Mouse (Mus musculus): ENCODE measurements around the gene Krtap19-9b. TPM values are rescaled to one million over a fixed set of nuclear protein-coding genes. Genes with fewer than 3 reads are reported as not detected.

Gene Krtap19-9b
- not detected for polyA plus RNA-seq (2017; shearing (Covaris generic))

GRCm38 (mm10) chr16:88932165-88932564 is at the start of gene Krtap19-9b:
Krtap19-9b (minus strand) TSS chr16:88932265.

GRCm38 (mm10) chr16:88962773-88963172 is 30.7 kb upstream of the Krtap19-9b start, which contains the start of gene Krtap16-3:
Krtap16-3 (minus strand) TSS chr16:88962873.

GRCm38 (mm10) chr16:88896357-88896756 is 35.7 kb downstream of the Krtap19-9b start, which contains the start of gene Krtap19-5:
Krtap19-5 (minus strand) TSS chr16:88896457.

GRCm38 (mm10) chr16:88884989-88885388 is 47.1 kb downstream of the Krtap19-9b start, which contains the start of gene Krtap19-4:
Krtap19-4 (minus strand) TSS chr16:88885089.

Other genes with a start within 250 kb of the Krtap19-9b start
- gene 2310061N02Rik, start 224.3 kb downstream of the Krtap19-9b start, polyA plus RNA-seq (2017; shearing (Covaris generic)): under 1 TPM in 1 of 2 experiments, not detected in 1; 0.37 TPM
- gene Krtap13-1, start 203.4 kb downstream of the Krtap19-9b start, polyA plus RNA-seq (2017; shearing (Covaris generic)): not detected
- not detected for gene Krtap13, start 180.6 kb downstream of the Krtap19-9b start, polyA plus RNA-seq (2017; shearing (Covaris generic))
- gene 2310034C09Rik, start 173.4 kb downstream of the Krtap19-9b start, polyA plus RNA-seq (2017; shearing (Covaris generic)): under 1 TPM in 1 of 2 experiments, not detected in 1; 0.37 TPM
- not detected for gene 2310057N15Rik, start 158.1 kb downstream of the Krtap19-9b start, polyA plus RNA-seq (2017; shearing (Covaris generic))
- not detected for gene Gm5965, start 154.4 kb downstream of the Krtap19-9b start, polyA plus RNA-seq (2017; shearing (Covaris generic))
- gene Gm20741, start 120.0 kb downstream of the Krtap19-9b start, polyA plus RNA-seq (2017; shearing (Covaris generic)): not detected
- gene Krtap15, start 112.0 kb downstream of the Krtap19-9b start, polyA plus RNA-seq (2017; shearing (Covaris generic)): not detected
- gene Krtap14, start 106.1 kb downstream of the Krtap19-9b start, polyA plus RNA-seq (2017; shearing (Covaris generic)): not detected
- not detected for gene Krtap19-1, start 62.9 kb downstream of the Krtap19-9b start, polyA plus RNA-seq (2017; shearing (Covaris generic))
- gene Krtap19-2, start 58.0 kb downstream of the Krtap19-9b start, polyA plus RNA-seq (2017; shearing (Covaris generic)): not detected
- gene Krtap19-3, start 54.2 kb downstream of the Krtap19-9b start, polyA plus RNA-seq (2017; shearing (Covaris generic)): not detected
- gene Krtap19-4, start 47.2 kb downstream of the Krtap19-9b start, polyA plus RNA-seq (2017; shearing (Covaris generic)): not detected
- gene Krtap19-5, start 35.8 kb downstream of the Krtap19-9b start, polyA plus RNA-seq (2017; shearing (Covaris generic)): not detected
- gene Krtap16-3, start 30.6 kb upstream of the Krtap19-9b start, polyA plus RNA-seq (2017; shearing (Covaris generic)): not detected
- not detected for gene Krtap22-2, start 78.5 kb upstream of the Krtap19-9b start, polyA plus RNA-seq (2017; shearing (Covaris generic))
- gene Gm10229, start 83.0 kb upstream of the Krtap19-9b start, polyA plus RNA-seq (2017; shearing (Covaris generic)): not detected
- gene Krtap6-1, start 99.4 kb upstream of the Krtap19-9b start, polyA plus RNA-seq (2017; shearing (Covaris generic)): not detected
- gene Gm10228, start 109.2 kb upstream of the Krtap19-9b start, polyA plus RNA-seq (2017; shearing (Covaris generic)): not detected
- gene Krtap6-5, start 115.6 kb upstream of the Krtap19-9b start, polyA plus RNA-seq (2017; shearing (Covaris generic)): not detected
- gene 1110025L11Rik, start 131.7 kb upstream of the Krtap19-9b start, polyA plus RNA-seq (2017; shearing (Covaris generic)): not detected
- gene Krtap6-3, start 151.8 kb upstream of the Krtap19-9b start, polyA plus RNA-seq (2017; shearing (Covaris generic)): not detected
- gene Gm6358, start 208.6 kb upstream of the Krtap19-9b start, polyA plus RNA-seq (2017; shearing (Covaris generic)): not detected
- gene Gm10061, start 218.8 kb upstream of the Krtap19-9b start, polyA plus RNA-seq (2017; shearing (Covaris generic)): not detected
- gene Gm9789, start 225.7 kb upstream of the Krtap19-9b start, polyA plus RNA-seq (2017; shearing (Covaris generic)): not detected
- not detected for gene Gm7735, start 237.2 kb upstream of the Krtap19-9b start, polyA plus RNA-seq (2017; shearing (Covaris generic))
- gene 1110057P08Rik, start 242.5 kb upstream of the Krtap19-9b start, polyA plus RNA-seq (2017; shearing (Covaris generic)): not detected

All from activated CD4-positive, CD25-positive, alpha-beta regulatory T cell (primary cell).